Mouse (Mus musculus) stomach, embryonic 14.5 days (tissue): ENCODE measurements around the gene Retreg3. TPM values are rescaled to one million over a fixed set of nuclear protein-coding genes. Genes with fewer than 3 reads are reported as not detected.

ENCODE experiments used
- ATAC-seq: fragments of 200-750 bp; cut with Nextera tagmentation; 2 replicates; pipeline ENCODE4 v1.8.0; 2017; ENCODE audit warnings: low read depth, moderate TSS enrichment; ENCODE audit not compliant: insufficient number of reproducible peaks, insufficient read depth, low FRiP score
- H3K27ac ChIP-seq: fragments of 300-500 bp; sonication (generic); 2 replicates; pipeline ENCODE4 v1.5.1; 2014; ENCODE audit warnings: mild to moderate bottlenecking, low read length, moderate library complexity, mixed read lengths
- H3K27me3 ChIP-seq: fragments of 300-500 bp; sonication (generic); 2 replicates; pipeline ENCODE4 v1.6.1; 2014; ENCODE audit warnings: low read length, control low read depth, mixed read lengths; ENCODE audit not compliant: control insufficient read depth, insufficient read depth
- H3K36me3 ChIP-seq: fragments of 300-500 bp; sonication (generic); 2 replicates; pipeline ENCODE4 v1.6.1; 2014; ENCODE audit warnings: mild to moderate bottlenecking, control low read depth, low read length, moderate library complexity, mixed read lengths; ENCODE audit not compliant: control insufficient read depth, insufficient read depth
- H3K4me1 ChIP-seq: fragments of 300-500 bp; sonication (generic); 2 replicates; pipeline ENCODE4 v1.6.1; 2014; ENCODE audit warnings: low read length, control low read depth, mixed read lengths; ENCODE audit not compliant: control insufficient read depth, insufficient read depth
- H3K4me2 ChIP-seq: fragments of 300-500 bp; sonication (generic); replicated peaks from 2 replicates; pipeline ENCODE4 v1.6.1; 2014; ENCODE audit warnings: low read depth, low read length, control low read depth
- H3K4me3 ChIP-seq: fragments of 300-500 bp; sonication (generic); 2 replicates; pipeline ENCODE4 v1.5.1; 2014; ENCODE audit warnings: low read depth, low read length, control low read depth
- H3K9ac ChIP-seq: fragments of 300-500 bp; sonication (generic); replicated peaks from 2 replicates; pipeline ENCODE4 v1.6.1; 2014; ENCODE audit warnings: low read depth, mild to moderate bottlenecking, control low read depth, low read length, moderate library complexity, mixed read lengths
- H3K9me3 ChIP-seq: fragments of 300-500 bp; sonication (generic); 2 replicates; pipeline ENCODE4 v1.6.1; 2016; ENCODE audit warnings: low read depth, low read length, control low read depth; ENCODE audit not compliant: control insufficient read depth
- WGBS: fragments of 180-500 bp; shearing (Covaris S2); extraction: QIAGEN DNeasy Blood & Tissue Kit; methylation state at CpG from one replicate; pipeline ENCODE4 v1.1.7; 2014; 5-methylcytosine and 5-hydroxymethylcytosine counted together
- polyA plus RNA-seq: library from polyadenylated mRNA; unstranded; fragments of >200 nt; fragmentation: Nextera tagmentation; extraction: Ambion mirVana; gene quantifications from 2 replicates; pipeline ENCODE4 v1.2.1, GENCODE M21; 2014

Gene Retreg3
- polyA plus RNA-seq = 8.0 and 9.1 TPM in 2 replicates

- H3K9ac ChIP-seq = peak within 1 kb of the TSS; percentile 89
- peaks cover 18% of the 10 kb centered on the region for H3K4me1 ChIP-seq
- under 1% methylated on average over 61 of the region's 61 CpGs for WGBS
- H3K36me3 ChIP-seq = peaks cover 3% of the 10 kb centered on the region; the same call in 1 of the 2 replicates
- H3K27ac ChIP-seq = peak within 1 kb of the TSS; percentile 86
- no peaks in the 10 kb centered on the region for H3K27me3 ChIP-seq
- peak; percentile 97 for ATAC-seq
- H3K9me3 ChIP-seq = no peaks in the 10 kb centered on the region
- peak within 1 kb of the TSS; percentile 92 for H3K4me3 ChIP-seq
- peak within 1 kb of the TSS; percentile 96 for H3K4me2 ChIP-seq
Observed at GRCm38 (mm10) chr11:101119761-101120544, at the start of gene Retreg3, which contains the start of gene Tubg1. Retreg3 (minus strand) TSS chr11:101119893. Tubg1 (plus strand) TSS chr11:101119938.

GRCm38 (mm10) chr11:101168301-101168980, 48.7 kb upstream of the Retreg3 start:
- Histone ChIP-seq H3K9ac (peak overlapping the region; percentile 45; the same call in 1 of the 2 replicates), H3K36me3 (peaks cover 40% of the 10 kb centered on the region), H3K27ac (no peak overlapping the region), H3K9me3 (no peaks in the 10 kb centered on the region), H3K4me1 (peaks cover 24% of the 10 kb centered on the region), H3K27me3 (peaks cover 10% of the 10 kb centered on the region; the same call in 1 of the 2 replicates), H3K4me2 (peak overlapping the region; percentile 67), H3K4me3 (peak overlapping the region; percentile 54)
- no peak for ATAC-seq
- WGBS = 72% methylated on average over 18 of the region's 18 CpGs

GRCm38 (mm10) chr11:101167963-101168300, 48.2 kb upstream of the Retreg3 start:
- no peak overlapping the region for H3K4me2 ChIP-seq
- H3K4me3 ChIP-seq = no peak overlapping the region
- H3K9me3 ChIP-seq = no peaks in the 10 kb centered on the region
- no peak overlapping the region for H3K27ac ChIP-seq
- ATAC-seq = no peak
- H3K4me1 ChIP-seq = peaks cover 24% of the 10 kb centered on the region
- H3K9ac ChIP-seq = no peak overlapping the region
- peaks cover 44% of the 10 kb centered on the region for H3K36me3 ChIP-seq
- WGBS = 70% methylated on average over 8 of the region's 8 CpGs
- peaks cover 10% of the 10 kb centered on the region; the same call in 1 of the 2 replicates for H3K27me3 ChIP-seq

GRCm38 (mm10) chr11:101167211-101167962, 47.7 kb upstream of the Retreg3 start:
- Histone ChIP-seq H3K27ac (no peak overlapping the region), H3K36me3 (peaks cover 49% of the 10 kb centered on the region), H3K9me3 (no peaks in the 10 kb centered on the region), H3K27me3 (peaks cover 10% of the 10 kb centered on the region; the same call in 1 of the 2 replicates), H3K9ac (no peak overlapping the region), H3K4me1 (peaks cover 23% of the 10 kb centered on the region), H3K4me3 (no peak overlapping the region), H3K4me2 (no peak overlapping the region)
- 78% methylated on average over 19 of the region's 19 CpGs for WGBS
- ATAC-seq = no peak

GRCm38 (mm10) chr11:101166357-101166756, 46.7 kb upstream of the Retreg3 start:
- Histone ChIP-seq H3K9me3 (no peaks in the 10 kb centered on the region), H3K4me3 (no peak overlapping the region), H3K27ac (no peak overlapping the region), H3K4me2 (0 out of 2 replicates have a peak overlapping the region, but pooled peaks have one; percentile 15), H3K9ac (no peak overlapping the region), H3K36me3 (peaks cover 59% of the 10 kb centered on the region), H3K27me3 (peaks cover 10% of the 10 kb centered on the region; the same call in 1 of the 2 replicates), H3K4me1 (peaks cover 22% of the 10 kb centered on the region; the same call in 1 of the 2 replicates)
- 73% methylated on average over 14 of the region's 14 CpGs for WGBS
- ATAC-seq = no peak

- Histone ChIP-seq H3K9me3 (no peaks in the 10 kb centered on the region), H3K4me3 (peak overlapping the region; percentile 10; the same call in 1 of the 2 replicates), H3K27ac (peak overlapping the region; percentile 69; the same call in 1 of the 2 replicates), H3K4me2 (no peak overlapping the region), H3K4me1 (peaks cover 22% of the 10 kb centered on the region; the same call in 1 of the 2 replicates), H3K27me3 (peaks cover 10% of the 10 kb centered on the region; the same call in 1 of the 2 replicates), H3K36me3 (peaks cover 62% of the 10 kb centered on the region), H3K9ac (no peak overlapping the region)
- WGBS = 43% methylated on average over 35 of the region's 35 CpGs
- peak; percentile 47; the same call in 1 of the 2 replicates for ATAC-seq
Observed at GRCm38 (mm10) chr11:101164677-101165580, 45.2 kb upstream of the Retreg3 start.

- WGBS = 30% methylated on average over 21 of the region's 21 CpGs
- no peak for ATAC-seq
- H3K4me1 ChIP-seq = peaks cover 22% of the 10 kb centered on the region; the same call in 1 of the 2 replicates
- peak overlapping the region; percentile 25 for H3K4me2 ChIP-seq
- no peaks in the 10 kb centered on the region for H3K9me3 ChIP-seq
- peaks cover 62% of the 10 kb centered on the region for H3K36me3 ChIP-seq
- peaks cover 10% of the 10 kb centered on the region; the same call in 1 of the 2 replicates for H3K27me3 ChIP-seq
- peak overlapping the region; percentile 10 for H3K4me3 ChIP-seq
- H3K27ac ChIP-seq = no peak overlapping the region
- H3K9ac ChIP-seq = no peak overlapping the region
Observed at GRCm38 (mm10) chr11:101164351-101164665, 44.6 kb upstream of the Retreg3 start.
